Mouse (Mus musculus) limb, embryonic 15.5 days (tissue): ENCODE results near the gene Timeless. TPM values are rescaled to one million over a fixed set of nuclear protein-coding genes. Genes with fewer than 3 reads are reported as not detected.
A peak's percentile ranks its signal among the peaks of the same experiment; 100 is the strongest.
"Not testable (repeated sequence)": the region's sequence is repeated elsewhere in the genome, so short reads cannot be mapped to it uniquely, and the experiment has no call there.

ENCODE experiments used
- ATAC-seq: fragments of 200-750 bp; cut with Nextera tagmentation; 2 replicates; pipeline ENCODE4 v1.8.0; 2017; ENCODE audit warnings: low read depth, moderate TSS enrichment; ENCODE audit not compliant: insufficient number of reproducible peaks, low FRiP score, low TSS enrichment
- H3K27ac ChIP-seq: fragments of 300-500 bp; sonication (generic); 2 replicates; pipeline ENCODE4 v1.5.1; 2015; ENCODE audit warnings: moderate library complexity, mild to moderate bottlenecking, inconsistent platforms
- H3K27me3 ChIP-seq: fragments of 300-500 bp; sonication (generic); 2 replicates; pipeline ENCODE4 v1.6.1; 2015; ENCODE audit warnings: inconsistent platforms
- H3K36me3 ChIP-seq: fragments of 300-500 bp; sonication (generic); 2 replicates; pipeline ENCODE4 v1.6.1; 2015; ENCODE audit warnings: inconsistent platforms
- H3K4me1 ChIP-seq: fragments of 300-500 bp; sonication (generic); 2 replicates; pipeline ENCODE4 v1.6.1; 2015; ENCODE audit warnings: inconsistent platforms
- H3K4me2 ChIP-seq: fragments of 300-500 bp; sonication (generic); 2 replicates; pipeline ENCODE4 v1.6.1; 2015; ENCODE audit warnings: mild to moderate bottlenecking, inconsistent platforms
- H3K4me3 ChIP-seq: fragments of 300-500 bp; sonication (generic); 2 replicates; pipeline ENCODE4 v1.5.1; 2015; ENCODE audit warnings: mild to moderate bottlenecking, inconsistent platforms
- H3K9ac ChIP-seq: fragments of 300-500 bp; sonication (generic); 2 replicates; pipeline ENCODE4 v1.6.1; 2015; ENCODE audit warnings: inconsistent platforms
- H3K9me3 ChIP-seq: fragments of 300-500 bp; sonication (generic); 2 replicates; pipeline ENCODE4 v1.6.1; 2016; ENCODE audit warnings: inconsistent platforms
- WGBS: fragments of 180-500 bp; shearing (Covaris S2); methylation state at CpG from one replicate; pipeline ENCODE4 v1.1.7; 2015; 5-methylcytosine and 5-hydroxymethylcytosine counted together
- polyA plus RNA-seq: library from polyadenylated mRNA; unstranded; fragments of >200 nt; fragmentation: Nextera tagmentation; extraction: Ambion mirVana; gene quantifications from 2 replicates; pipeline ENCODE4 v1.2.1, GENCODE M21; 2015

Gene Timeless
- polyA plus RNA-seq, 1 experiment from 2014 or later, result 46.2 TPM

- H3K9me3 ChIP-seq, ATAC-seq, H3K36me3 ChIP-seq, H3K4me3 ChIP-seq, H3K9ac ChIP-seq, H3K4me2 ChIP-seq, H3K27me3 ChIP-seq, H3K4me1 ChIP-seq, H3K27ac ChIP-seq: not testable (repeated sequence)
- WGBS, result 85% methylated on average over 7 of the region's 7 CpGs
Observed at GRCm38 (mm10) chr10:128260376-128260775, 28.5 kb downstream of the Timeless start.

DNA sequence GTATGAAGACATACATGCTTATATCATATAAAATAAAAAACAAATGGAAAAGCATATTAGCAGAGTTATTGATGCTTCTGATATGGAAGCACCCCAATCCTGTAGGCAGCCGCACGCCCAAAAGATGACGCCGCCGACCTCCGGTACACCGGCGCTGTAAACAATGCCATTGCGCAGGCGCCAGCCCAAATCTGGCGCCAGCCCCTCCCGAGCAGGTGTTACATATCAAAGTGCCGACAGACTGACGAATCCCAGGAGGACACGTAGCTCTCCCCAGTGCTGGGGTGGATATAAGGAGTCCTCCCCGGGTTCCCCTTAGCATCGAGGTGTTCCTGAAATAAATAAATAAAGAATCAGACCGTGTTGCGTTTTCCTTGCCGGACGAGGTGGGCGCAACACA lies 30.4 kb downstream of the Timeless start:
- Histone ChIP-seq H3K4me3 (no peak overlapping the region), H3K4me1 (no peaks in the 10 kb centered on the region)
- WGBS, result 76% methylated on average over 22 of the region's 22 CpGs

GRCm38 (mm10) chr10:128263393-128264310 lies 31.8 kb downstream of the Timeless start:
- H3K4me3 ChIP-seq, result no peak overlapping the region
- no peak overlapping the region for H3K4me2 ChIP-seq
- no peak overlapping the region for H3K9ac ChIP-seq
- no peak overlapping the region for H3K27ac ChIP-seq
- H3K9me3 ChIP-seq, result no peaks in the 10 kb centered on the region
- 74% methylated on average over 6 of the region's 6 CpGs for WGBS
- no peaks in the 10 kb centered on the region for H3K36me3 ChIP-seq
- ATAC-seq, result no peak
- H3K4me1 ChIP-seq, result no peaks in the 10 kb centered on the region
- H3K27me3 ChIP-seq, result no peaks in the 10 kb centered on the region

More for the DNA sequence above, 30.4 kb downstream of the Timeless start:
- no peaks in the 10 kb centered on the region for H3K36me3 ChIP-seq
- H3K4me2 ChIP-seq, result no peak overlapping the region
- no peak overlapping the region for H3K9ac ChIP-seq
- no peak overlapping the region for H3K27ac ChIP-seq
- no peak for ATAC-seq
- no peaks in the 10 kb centered on the region for H3K9me3 ChIP-seq
- no peaks in the 10 kb centered on the region for H3K27me3 ChIP-seq

- Histone ChIP-seq H3K9ac (no peak within 1 kb of the TSS), H3K27me3 (no peaks in the 10 kb centered on the region), H3K36me3 (no peaks in the 10 kb centered on the region), H3K4me1 (peaks cover 5% of the 10 kb centered on the region; the same call in 1 of the 2 replicates), H3K4me3 (no peak within 1 kb of the TSS), H3K9me3 (no peaks in the 10 kb centered on the region), H3K4me2 (no peak within 1 kb of the TSS), H3K27ac (no peak within 1 kb of the TSS)
- WGBS, result 73% methylated on average over 6 of the region's 6 CpGs
- ATAC-seq, result no peak
Observed at GRCm38 (mm10) chr10:128268371-128268770, 36.5 kb downstream of the Timeless start, which contains the start of gene Apof. Apof (plus strand) TSS chr10:128268671.

DNA sequence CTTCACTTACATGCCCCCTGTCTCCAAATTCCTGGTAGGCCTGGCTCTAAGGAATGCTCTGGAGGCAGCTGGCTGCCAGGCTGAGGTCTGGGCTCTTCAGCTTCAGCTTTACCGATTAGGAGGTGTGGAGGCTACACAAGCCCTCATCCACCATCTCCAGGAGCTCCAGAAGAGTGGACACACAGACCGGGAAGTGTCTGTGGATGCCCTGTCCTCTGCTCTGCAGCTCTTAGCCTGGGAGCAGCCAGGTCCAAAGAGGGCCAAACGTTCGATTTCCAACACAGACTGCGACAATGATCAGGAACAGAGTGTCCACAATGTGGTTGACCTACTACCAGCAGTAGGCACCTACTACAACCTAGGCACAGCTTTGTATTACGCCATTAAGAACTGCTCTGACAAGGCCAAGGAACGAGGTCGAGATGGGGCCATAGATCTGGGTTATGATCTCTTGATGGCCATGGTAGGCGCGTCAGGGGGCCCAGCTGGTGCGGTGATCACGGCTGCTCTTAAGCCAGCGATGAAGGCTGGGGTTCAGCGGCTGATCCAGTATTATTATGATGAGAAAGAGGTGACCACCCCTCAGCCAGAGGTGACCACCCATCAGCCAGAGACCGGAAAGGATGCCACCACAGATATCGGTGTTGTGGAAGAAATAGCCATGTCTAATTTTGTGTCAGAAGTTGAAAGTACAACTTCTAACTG lies 37.5 kb downstream of the Timeless start:
- ATAC-seq, result no peak
- peak overlapping the region; percentile 65; the same call in 1 of the 2 replicates for H3K4me2 ChIP-seq
- no peaks in the 10 kb centered on the region for H3K36me3 ChIP-seq
- no peaks in the 10 kb centered on the region for H3K27me3 ChIP-seq
- H3K9me3 ChIP-seq, result no peaks in the 10 kb centered on the region
- H3K9ac ChIP-seq, result no peak overlapping the region
- H3K27ac ChIP-seq, result no peak overlapping the region
- 90% methylated on average over 16 of the region's 16 CpGs for WGBS
- H3K4me1 ChIP-seq, result peaks cover 5% of the 10 kb centered on the region; the same call in 1 of the 2 replicates
- peak overlapping the region; percentile 79; the same call in 1 of the 2 replicates for H3K4me3 ChIP-seq

DNA sequence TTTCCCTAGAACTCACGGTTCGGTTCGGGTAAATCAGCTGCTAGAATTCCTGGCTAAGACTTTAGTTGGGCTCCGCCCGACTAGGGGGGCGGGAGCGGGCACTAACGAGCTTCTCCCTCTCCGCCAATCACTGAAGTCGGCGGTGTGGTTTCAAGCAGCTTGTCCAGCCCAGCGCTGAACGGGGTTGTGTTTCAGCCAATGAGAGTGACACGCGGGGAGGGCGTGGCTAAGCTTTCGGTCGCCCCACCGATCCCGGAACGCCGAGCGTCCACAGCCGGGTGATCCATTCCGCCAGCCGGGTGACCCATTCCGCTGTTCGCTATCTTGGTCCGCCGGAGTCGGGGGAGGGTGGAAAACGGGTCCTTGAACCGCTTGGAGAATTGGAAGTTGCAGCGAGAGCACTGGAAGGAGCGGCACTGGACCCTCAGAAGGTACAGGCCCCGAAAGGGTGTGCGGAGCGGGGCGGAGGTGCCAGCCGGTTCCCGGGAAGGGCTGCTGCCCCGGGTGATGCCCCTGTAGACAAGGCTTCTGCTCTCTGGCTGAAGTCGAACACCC lies 38.5 kb downstream of the Timeless start, which contains the start of gene Stat2:
Gene Stat2, plus strand, starts transcription at position 273 of the 555 bp plus-strand sequence.
- Histone ChIP-seq H3K9ac (peak within 1 kb of the TSS; percentile 57), H3K4me1 (peaks cover 5% of the 10 kb centered on the region; the same call in 1 of the 2 replicates), H3K9me3 (no peaks in the 10 kb centered on the region), H3K27ac (peak within 1 kb of the TSS; percentile 75), H3K36me3 (no peaks in the 10 kb centered on the region), H3K4me3 (peak within 1 kb of the TSS; percentile 79), H3K27me3 (no peaks in the 10 kb centered on the region), H3K4me2 (peak within 1 kb of the TSS; percentile 65)
- WGBS, result under 1% methylated on average over 43 of the region's 43 CpGs
- peak; percentile 98 for ATAC-seq

DNA sequence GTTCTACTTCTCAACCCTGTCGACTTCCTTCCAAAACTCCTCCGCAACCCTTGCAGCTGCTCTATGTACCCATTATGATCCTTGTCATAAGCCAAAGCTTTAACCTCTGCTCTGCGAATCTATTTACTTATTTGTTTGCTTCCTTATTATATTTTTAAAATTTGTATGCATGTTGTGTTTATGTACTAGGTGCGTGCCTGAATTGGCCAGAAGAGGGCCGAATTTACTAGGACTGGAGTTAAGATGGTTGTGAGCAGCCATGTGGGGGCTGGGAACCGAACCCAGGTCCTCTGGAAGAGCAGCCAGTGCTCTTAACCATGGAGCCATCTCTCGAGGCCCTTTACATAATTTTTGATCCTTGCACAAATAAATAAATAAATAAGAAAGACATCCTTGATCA lies 39.0 kb downstream of the Timeless start:
- WGBS, result 45% methylated on average over 7 of the region's 7 CpGs
- Histone ChIP-seq H3K27ac (peak overlapping the region; percentile 75; the same call in 1 of the 2 replicates), H3K9me3 (no peaks in the 10 kb centered on the region), H3K9ac (peak overlapping the region; percentile 57), H3K36me3 (no peaks in the 10 kb centered on the region), H3K4me2 (peak overlapping the region; percentile 58), H3K27me3 (no peaks in the 10 kb centered on the region), H3K4me3 (peak overlapping the region; percentile 79), H3K4me1 (peaks cover 5% of the 10 kb centered on the region; the same call in 1 of the 2 replicates)
- no peak for ATAC-seq

- Histone ChIP-seq H3K4me2 (no peak overlapping the region), H3K4me1 (peaks cover 5% of the 10 kb centered on the region; the same call in 1 of the 2 replicates), H3K27ac (no peak overlapping the region), H3K9me3 (no peaks in the 10 kb centered on the region), H3K9ac (no peak overlapping the region), H3K27me3 (no peaks in the 10 kb centered on the region), H3K36me3 (peaks cover 6% of the 10 kb centered on the region), H3K4me3 (no peak overlapping the region; the same call in 1 of the 2 replicates)
- ATAC-seq, result no peak
- whole genome bisulfite sequencing, result 64% methylated on average over 2 of the region's 2 CpGs
Observed at GRCm38 (mm10) chr10:128271883-128272282, 40.0 kb downstream of the Timeless start.

GRCm38 (mm10) chr10:128272819-128273439 lies 41.1 kb downstream of the Timeless start:
- WGBS, result 83% methylated on average over 6 of the region's 7 CpGs
- peaks cover 10% of the 10 kb centered on the region for H3K36me3 ChIP-seq
- H3K4me2 ChIP-seq, H3K27ac ChIP-seq, H3K27me3 ChIP-seq, ATAC-seq, H3K4me3 ChIP-seq, H3K9ac ChIP-seq, H3K9me3 ChIP-seq, H3K4me1 ChIP-seq: not testable (repeated sequence)

DNA sequence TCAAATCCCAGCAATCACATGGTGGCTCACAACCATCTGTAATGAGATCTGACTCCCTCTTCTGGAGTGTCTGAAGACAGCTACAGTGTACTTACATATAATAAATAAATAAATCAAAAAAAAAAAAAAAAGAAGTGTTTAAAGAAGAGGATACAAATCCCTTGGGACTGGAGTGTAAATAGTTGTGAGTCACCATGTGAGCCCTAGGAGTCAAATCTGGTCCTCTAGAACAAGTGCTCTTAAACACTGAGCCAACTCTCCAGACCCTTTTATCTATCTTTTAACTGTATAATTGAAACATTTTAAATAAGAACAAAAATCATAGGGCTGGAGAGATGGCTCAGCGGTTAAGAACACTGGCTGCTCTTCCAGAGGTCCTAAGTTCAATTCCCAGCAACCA lies 43.5 kb downstream of the Timeless start:
- ATAC-seq, H3K4me3 ChIP-seq, H3K4me2 ChIP-seq, H3K27ac ChIP-seq, H3K9ac ChIP-seq, H3K9me3 ChIP-seq, H3K27me3 ChIP-seq, H3K4me1 ChIP-seq: not testable (repeated sequence)
- WGBS, result 98% methylated on average over 1 of the region's 1 CpGs
- H3K36me3 ChIP-seq, result peaks cover 24% of the 10 kb centered on the region

DNA sequence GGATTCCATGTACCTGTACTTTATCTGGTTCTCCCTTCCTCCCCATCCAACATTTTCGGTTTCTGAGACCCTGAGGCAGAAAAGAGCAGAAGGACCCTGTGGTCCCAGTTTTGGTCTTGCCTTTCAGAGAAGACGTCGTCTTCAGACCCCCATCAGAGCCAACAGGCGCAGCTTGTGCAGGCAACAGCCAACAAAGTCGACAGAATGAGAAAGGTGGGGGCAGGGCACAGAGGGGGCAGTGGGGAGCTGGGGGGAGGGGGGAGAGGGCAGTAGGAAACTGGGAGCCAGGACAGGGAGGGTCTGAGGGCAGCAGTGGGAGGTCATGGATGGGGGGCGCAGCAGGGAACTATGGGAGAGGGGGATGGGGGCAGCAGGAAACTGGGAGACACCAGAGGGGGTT lies 46.3 kb downstream of the Timeless start:
- H3K36me3 ChIP-seq, result peaks cover 48% of the 10 kb centered on the region
- 61% methylated on average over 6 of the region's 6 CpGs for WGBS

More for the DNA sequence above, 46.3 kb downstream of the Timeless start:
- H3K9ac ChIP-seq, result no peak overlapping the region
- ATAC-seq, result no peak
- no peak overlapping the region for H3K4me2 ChIP-seq
- H3K4me3 ChIP-seq, result no peak overlapping the region
- no peak overlapping the region for H3K27ac ChIP-seq
- no peaks in the 10 kb centered on the region for H3K27me3 ChIP-seq
- no peaks in the 10 kb centered on the region for H3K4me1 ChIP-seq
- no peaks in the 10 kb centered on the region for H3K9me3 ChIP-seq
